Mouse (Mus musculus): ENCODE results near the gene Coro2a.

Coro2a gene

GRCm38 (mm10) chr4:46560069-46560705 lies 41.8 kb downstream of the Coro2a start:
- in situ Hi-C loops (cut with MboI, MseI): no loop called here

- in situ Hi-C loops (cut with MboI, MseI): no loop called here
Measured at GRCm38 (mm10) chr4:46558672-46559667, 43.0 kb downstream of the Coro2a start.

GRCm38 (mm10) chr4:46556933-46557332 lies 45.1 kb downstream of the Coro2a start:
- in situ Hi-C loops (cut with MboI, MseI): no loop called here

GRCm38 (mm10) chr4:46555762-46556161 lies 46.2 kb downstream of the Coro2a start:
- in situ Hi-C loops (cut with MboI, MseI): no loop called here

GRCm38 (mm10) chr4:46554295-46555069 lies 47.5 kb downstream of the Coro2a start:
- in situ Hi-C loops (cut with MboI, MseI): no loop called here

GRCm38 (mm10) chr4:46553864-46554263 lies 48.1 kb downstream of the Coro2a start:
- in situ Hi-C loops (cut with MboI, MseI): no loop called here

GRCm38 (mm10) chr4:46550406-46550805 lies 51.6 kb downstream of the Coro2a start:
- in situ Hi-C loops (cut with MboI, MseI): no loop called here

GRCm38 (mm10) chr4:46549979-46550378 lies 52.0 kb downstream of the Coro2a start:
- in situ Hi-C loops (cut with MboI, MseI): loop anchor here (10.0 kb wide), 3 partner anchors 45 to 1415 kb away; no protein-coding TSS in a partner anchor

GRCm38 (mm10) chr4:46546709-46547108 lies 55.3 kb downstream of the Coro2a start:
- in situ Hi-C loops (cut with MboI, MseI): loop anchor here (10.0 kb wide), 3 partner anchors 48 to 1418 kb away; no protein-coding TSS in a partner anchor

GRCm38 (mm10) chr4:46545498-46545897 lies 56.5 kb downstream of the Coro2a start:
- in situ Hi-C loops (cut with MboI, MseI): loop anchor here (10.0 kb wide), 3 partner anchors 49 to 1419 kb away; no protein-coding TSS in a partner anchor

GRCm38 (mm10) chr4:46544313-46544712 lies 57.7 kb downstream of the Coro2a start:
- in situ Hi-C loops (cut with MboI, MseI): loop anchor here (5.0 to 10.0 kb wide), 4 partner anchors 50 to 1420 kb away; partner anchors contain the start of gene Tbc1d2

GRCm38 (mm10) chr4:46543366-46544050 lies 58.5 kb downstream of the Coro2a start:
- in situ Hi-C loops (cut with MboI, MseI): loop anchor here (5.0 to 10.0 kb wide), 4 partner anchors 51 to 1421 kb away; partner anchors contain the start of gene Tbc1d2

- in situ Hi-C loops (cut with MboI, MseI): loop anchor here (5.0 to 10.0 kb wide), 4 partner anchors 53 to 1423 kb away; partner anchors contain the start of gene Tbc1d2
Measured at GRCm38 (mm10) chr4:46541707-46542106, 60.3 kb downstream of the Coro2a start.

- in situ Hi-C loops (cut with MboI, MseI): no loop called here
Measured at GRCm38 (mm10) chr4:46539167-46539566, 62.8 kb downstream of the Coro2a start.

- in situ Hi-C loops (cut with MboI, MseI): no loop called here
Measured at GRCm38 (mm10) chr4:46535840-46536361, 66.1 kb downstream of the Coro2a start, which contains the start of gene Trim14. TSS of gene Trim14 (minus strand) at chr4:46536141.

- in situ Hi-C loops (cut with MboI, MseI): no loop called here
Measured at GRCm38 (mm10) chr4:46535094-46535830, 66.7 kb downstream of the Coro2a start.

GRCm38 (mm10) chr4:46533934-46534720 lies 67.9 kb downstream of the Coro2a start:
- in situ Hi-C loops (cut with MboI, MseI): no loop called here

- in situ Hi-C loops (cut with MboI, MseI): no loop called here
Measured at GRCm38 (mm10) chr4:46532926-46533325, 69.1 kb downstream of the Coro2a start.

- in situ Hi-C loops (cut with MboI, MseI): no loop called here
Measured at GRCm38 (mm10) chr4:46532511-46532910, 69.5 kb downstream of the Coro2a start.
